Mouse (Mus musculus): ENCODE measurements around the gene Gsap. TPM values are rescaled to one million over a fixed set of nuclear protein-coding genes. Genes with fewer than 3 reads are reported as not detected.

The Gsap gene
- polyA plus RNA-seq, 1 experiment from 2014 or later = 1.7 TPM

GRCm38 (mm10) chr5:21283356-21284062 lies 97.5 kb downstream of the Gsap start:
- no peaks in the 10 kb centered on the region for H3K4me1 ChIP-seq (ENCODE audit: control insufficient read depth, insufficient read depth, low read length)
- H3K27ac ChIP-seq (replicated peaks; ENCODE audit: low read depth, low read length) = no peak overlapping the region
- no peak overlapping the region for H3K4me2 ChIP-seq (ENCODE audit: low read depth, low read length)
- 91% methylated on average over 12 of the region's 12 CpGs for WGBS
- ATAC-seq (replicated peaks; ENCODE audit: insufficient number of reproducible peaks, low FRiP score, low TSS enrichment, low read depth) (no peak), DNase-seq (ENCODE audit: low spot score) (no peak)
- no peak overlapping the region for H3K4me3 ChIP-seq (ENCODE audit: low read depth, low read length)
- no peaks in the 10 kb centered on the region for H3K27me3 ChIP-seq (ENCODE audit: control insufficient read depth, insufficient read depth, low read length)
- no peaks in the 10 kb centered on the region for H3K36me3 ChIP-seq (replicated peaks; ENCODE audit: control insufficient read depth, insufficient read depth, low read depth, low read length)
- H3K9ac ChIP-seq (replicated peaks; ENCODE audit: low read length) = no peak overlapping the region
- no peaks in the 10 kb centered on the region for H3K9me3 ChIP-seq (replicated peaks; ENCODE audit: control insufficient read depth, low read length)

GRCm38 (mm10) chr5:21288658-21289435 lies 102.8 kb downstream of the Gsap start:
- no peak overlapping the region for H3K9ac ChIP-seq (replicated peaks; ENCODE audit: low read length)
- WGBS = 77% methylated on average over 7 of the region's 7 CpGs
- H3K4me1 ChIP-seq (ENCODE audit: control insufficient read depth, insufficient read depth, low read length) = no peaks in the 10 kb centered on the region

DNA sequence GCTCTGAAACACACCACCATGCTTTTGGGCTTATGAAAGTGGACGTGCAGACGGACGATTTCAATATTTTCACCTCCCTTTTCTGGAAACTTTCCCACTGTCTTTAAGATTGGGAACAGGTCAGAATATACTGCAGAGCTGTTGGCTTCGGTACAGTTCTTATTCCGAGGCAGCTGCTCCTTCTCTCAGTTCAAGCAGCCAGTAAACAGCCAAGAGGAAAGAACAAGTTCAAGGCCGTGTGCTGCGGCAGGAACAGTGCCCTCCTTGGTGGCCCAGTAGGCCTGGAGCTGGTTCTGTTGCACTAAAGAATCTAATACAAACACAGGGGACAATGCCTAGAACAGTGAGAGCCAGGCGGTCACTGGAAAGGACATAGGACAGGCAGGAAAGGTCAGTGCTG lies 104.5 kb downstream of the Gsap start:
- Histone ChIP-seq H3K27me3 (ENCODE audit: control insufficient read depth, insufficient read depth, low read length) (no peaks in the 10 kb centered on the region), H3K36me3 (replicated peaks; ENCODE audit: control insufficient read depth, insufficient read depth, low read depth, low read length) (no peaks in the 10 kb centered on the region), H3K4me2 (ENCODE audit: low read depth, low read length) (no peak overlapping the region), H3K9ac (replicated peaks; ENCODE audit: low read length) (no peak overlapping the region), H3K4me1 (ENCODE audit: control insufficient read depth, insufficient read depth, low read length) (no peaks in the 10 kb centered on the region), H3K27ac (replicated peaks; ENCODE audit: low read depth, low read length) (no peak overlapping the region), H3K4me3 (ENCODE audit: low read depth, low read length) (no peak overlapping the region), H3K9me3 (replicated peaks; ENCODE audit: control insufficient read depth, low read length) (no peaks in the 10 kb centered on the region)
- DNase-seq (ENCODE audit: low spot score) = no peak
- WGBS = 81% methylated on average over 8 of the region's 8 CpGs
- ATAC-seq (replicated peaks; ENCODE audit: insufficient number of reproducible peaks, low FRiP score, low TSS enrichment, low read depth) = no peak

More at GRCm38 (mm10) chr5:21288658-21289435, 102.8 kb downstream of the Gsap start:
- ATAC-seq (replicated peaks; ENCODE audit: insufficient number of reproducible peaks, low FRiP score, low TSS enrichment, low read depth) (no peak), DNase-seq (ENCODE audit: low spot score) (no peak)
- no peak overlapping the region for H3K4me2 ChIP-seq (ENCODE audit: low read depth, low read length)
- H3K4me3 ChIP-seq (ENCODE audit: low read depth, low read length) = no peak overlapping the region
- H3K9me3 ChIP-seq (replicated peaks; ENCODE audit: control insufficient read depth, low read length) = no peaks in the 10 kb centered on the region
- H3K27ac ChIP-seq (replicated peaks; ENCODE audit: low read depth, low read length) = no peak overlapping the region
- H3K27me3 ChIP-seq (ENCODE audit: control insufficient read depth, insufficient read depth, low read length) = no peaks in the 10 kb centered on the region
- H3K36me3 ChIP-seq (replicated peaks; ENCODE audit: control insufficient read depth, insufficient read depth, low read depth, low read length) = no peaks in the 10 kb centered on the region

GRCm38 (mm10) chr5:21295683-21296082 lies 109.6 kb downstream of the Gsap start:
- Histone ChIP-seq H3K4me2 (ENCODE audit: low read depth, low read length) (no peak overlapping the region), H3K9me3 (replicated peaks; ENCODE audit: control insufficient read depth, low read length) (no peaks in the 10 kb centered on the region), H3K4me3 (ENCODE audit: low read depth, low read length) (no peak overlapping the region), H3K27me3 (ENCODE audit: control insufficient read depth, insufficient read depth, low read length) (no peaks in the 10 kb centered on the region), H3K4me1 (ENCODE audit: control insufficient read depth, insufficient read depth, low read length) (no peaks in the 10 kb centered on the region), H3K27ac (replicated peaks; ENCODE audit: low read depth, low read length) (no peak overlapping the region), H3K36me3 (replicated peaks; ENCODE audit: control insufficient read depth, insufficient read depth, low read depth, low read length) (no peaks in the 10 kb centered on the region), H3K9ac (replicated peaks; ENCODE audit: low read length) (no peak overlapping the region)
- 85% methylated on average over 8 of the region's 8 CpGs for WGBS
- DNase-seq (ENCODE audit: low spot score) = no peak
- no peak for ATAC-seq (replicated peaks; ENCODE audit: insufficient number of reproducible peaks, low FRiP score, low TSS enrichment, low read depth)

GRCm38 (mm10) chr5:21299076-21299755 lies 113.2 kb downstream of the Gsap start:
- H3K4me1 ChIP-seq (ENCODE audit: control insufficient read depth, insufficient read depth, low read length) = no peaks in the 10 kb centered on the region
- H3K9ac ChIP-seq (replicated peaks; ENCODE audit: low read length) = no peak overlapping the region
- ATAC-seq (replicated peaks; ENCODE audit: insufficient number of reproducible peaks, low FRiP score, low TSS enrichment, low read depth) (no peak), DNase-seq (ENCODE audit: low spot score) (peak; percentile 12)
- 72% methylated on average over 21 of the region's 21 CpGs for WGBS
- H3K4me3 ChIP-seq (ENCODE audit: low read depth, low read length) = no peak overlapping the region
- no peaks in the 10 kb centered on the region for H3K36me3 ChIP-seq (replicated peaks; ENCODE audit: control insufficient read depth, insufficient read depth, low read depth, low read length)
- no peak overlapping the region for H3K4me2 ChIP-seq (ENCODE audit: low read depth, low read length)
- H3K27me3 ChIP-seq (ENCODE audit: control insufficient read depth, insufficient read depth, low read length) = no peaks in the 10 kb centered on the region
- no peak overlapping the region for H3K27ac ChIP-seq (replicated peaks; ENCODE audit: low read depth, low read length)
- H3K9me3 ChIP-seq (replicated peaks; ENCODE audit: control insufficient read depth, low read length) = no peaks in the 10 kb centered on the region

DNA sequence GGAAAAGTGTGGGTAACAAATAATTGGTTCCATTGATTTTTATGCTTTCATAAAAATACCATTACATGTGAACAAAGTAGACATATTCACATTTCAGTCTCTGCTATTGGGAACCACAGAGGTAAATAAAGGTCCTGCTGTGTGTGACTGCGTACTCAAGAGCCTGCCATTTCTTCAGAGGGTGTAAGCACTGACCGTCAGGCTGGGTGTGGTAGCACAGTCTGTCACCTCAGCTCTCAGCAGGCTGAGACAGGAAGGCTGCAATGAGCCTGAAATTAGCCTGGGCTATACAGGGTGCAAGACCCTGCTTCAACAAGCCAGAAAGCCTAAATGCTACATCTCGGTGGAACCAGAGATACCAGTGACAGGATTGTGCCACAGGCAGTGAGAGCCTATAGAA lies 114.0 kb downstream of the Gsap start:
- H3K4me2 ChIP-seq (ENCODE audit: low read depth, low read length) = no peak overlapping the region
- no peaks in the 10 kb centered on the region for H3K27me3 ChIP-seq (ENCODE audit: control insufficient read depth, insufficient read depth, low read length)
- WGBS = 91% methylated on average over 3 of the region's 3 CpGs
- no peak overlapping the region for H3K9ac ChIP-seq (replicated peaks; ENCODE audit: low read length)
- no peaks in the 10 kb centered on the region for H3K36me3 ChIP-seq (replicated peaks; ENCODE audit: control insufficient read depth, insufficient read depth, low read depth, low read length)
- H3K4me1 ChIP-seq (ENCODE audit: control insufficient read depth, insufficient read depth, low read length) = no peaks in the 10 kb centered on the region
- H3K27ac ChIP-seq (replicated peaks; ENCODE audit: low read depth, low read length) = no peak overlapping the region
- H3K4me3 ChIP-seq (ENCODE audit: low read depth, low read length) = no peak overlapping the region
- no peaks in the 10 kb centered on the region for H3K9me3 ChIP-seq (replicated peaks; ENCODE audit: control insufficient read depth, low read length)
- ATAC-seq (replicated peaks; ENCODE audit: insufficient number of reproducible peaks, low FRiP score, low TSS enrichment, low read depth) = no peak
- DNase-seq (ENCODE audit: low spot score) = no peak

DNA sequence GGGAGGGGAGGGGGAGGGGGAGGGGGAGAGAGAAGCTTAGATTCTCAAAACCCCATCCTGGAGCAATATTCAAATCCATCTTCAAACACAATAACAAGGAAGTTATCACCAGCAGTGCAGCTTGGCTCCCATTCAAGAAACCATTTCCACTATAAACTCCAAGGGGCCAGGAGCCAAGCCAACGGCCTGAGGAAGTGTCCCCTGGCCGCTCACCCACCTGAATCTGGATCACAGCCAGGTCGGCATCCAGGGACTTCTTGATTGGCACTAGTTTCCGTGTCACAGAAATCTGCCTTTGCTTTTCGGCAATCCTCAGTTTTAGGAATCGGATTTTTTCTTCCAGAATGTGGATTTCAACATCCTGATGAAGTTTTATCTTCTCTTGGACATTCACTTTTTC lies 115.0 kb downstream of the Gsap start:
- WGBS = 84% methylated on average over 6 of the region's 6 CpGs
- Histone ChIP-seq H3K27ac (replicated peaks; ENCODE audit: low read depth, low read length) (no peak overlapping the region), H3K4me2 (ENCODE audit: low read depth, low read length) (no peak overlapping the region), H3K27me3 (ENCODE audit: control insufficient read depth, insufficient read depth, low read length) (no peaks in the 10 kb centered on the region), H3K36me3 (replicated peaks; ENCODE audit: control insufficient read depth, insufficient read depth, low read depth, low read length) (no peaks in the 10 kb centered on the region), H3K4me3 (ENCODE audit: low read depth, low read length) (no peak overlapping the region), H3K4me1 (ENCODE audit: control insufficient read depth, insufficient read depth, low read length) (no peaks in the 10 kb centered on the region), H3K9ac (replicated peaks; ENCODE audit: low read length) (no peak overlapping the region), H3K9me3 (replicated peaks; ENCODE audit: control insufficient read depth, low read length) (no peaks in the 10 kb centered on the region)
- DNase-seq (ENCODE audit: low spot score) (no peak), ATAC-seq (replicated peaks; ENCODE audit: insufficient number of reproducible peaks, low FRiP score, low TSS enrichment, low read depth) (no peak)

DNA sequence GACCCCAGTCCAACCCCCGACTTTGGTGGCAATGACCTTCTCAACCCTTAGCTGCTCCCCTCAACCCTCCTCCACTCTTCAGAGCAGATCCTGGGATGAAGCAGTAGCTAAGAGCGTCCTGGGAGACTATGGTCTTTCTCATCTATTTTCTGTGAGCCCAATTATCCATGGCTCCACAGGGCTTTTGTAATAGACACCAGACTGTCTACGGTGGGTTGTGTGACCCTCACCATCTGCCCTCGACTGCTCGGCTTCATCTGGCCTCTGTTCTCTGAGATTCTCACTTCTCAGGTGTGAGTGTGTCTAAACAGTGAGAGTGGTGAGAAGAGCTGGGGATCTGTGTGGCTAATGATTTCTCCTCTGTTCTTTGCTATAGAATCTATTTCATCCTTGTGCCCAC lies 121.1 kb downstream of the Gsap start:
- no peak overlapping the region for H3K4me3 ChIP-seq (ENCODE audit: low read depth, low read length)
- 69% methylated on average over 5 of the region's 5 CpGs for WGBS
- no peaks in the 10 kb centered on the region for H3K36me3 ChIP-seq (replicated peaks; ENCODE audit: control insufficient read depth, insufficient read depth, low read depth, low read length)

More for the DNA sequence above, 121.1 kb downstream of the Gsap start:
- Histone ChIP-seq H3K27me3 (ENCODE audit: control insufficient read depth, insufficient read depth, low read length) (no peaks in the 10 kb centered on the region), H3K27ac (replicated peaks; ENCODE audit: low read depth, low read length) (no peak overlapping the region), H3K4me1 (ENCODE audit: control insufficient read depth, insufficient read depth, low read length) (no peaks in the 10 kb centered on the region), H3K4me2 (ENCODE audit: low read depth, low read length) (no peak overlapping the region), H3K9me3 (replicated peaks; ENCODE audit: control insufficient read depth, low read length) (no peaks in the 10 kb centered on the region), H3K9ac (replicated peaks; ENCODE audit: low read length) (no peak overlapping the region)
- ATAC-seq (replicated peaks; ENCODE audit: insufficient number of reproducible peaks, low FRiP score, low TSS enrichment, low read depth) (no peak), DNase-seq (ENCODE audit: low spot score) (no peak)
